Mouse (Mus musculus) thymus, adult 2 months (tissue): ENCODE results near the gene Smurf2.

ENCODE experiments used
- CTCF ChIP-seq: fragments of 200-500 bp; IDR thresholded peaks from 2 replicates; pipeline ENCODE4 v1.5.1; 2012; ENCODE audit warnings: mild to moderate bottlenecking, control low read depth, low read length, moderate library complexity, borderline replicate concordance; ENCODE audit not compliant: control insufficient read depth, poor library complexity, insufficient read depth; ENCODE audit errors: extremely low read depth
- POLR2A ChIP-seq: fragments of 200-500 bp; IDR thresholded peaks from 2 replicates; pipeline ENCODE4 v1.6.1; 2012; ENCODE audit warnings: mild to moderate bottlenecking, low read length, control low read depth, moderate library complexity; ENCODE audit not compliant: control insufficient read depth, poor library complexity, insufficient read depth; ENCODE audit errors: extremely low read depth

DNA sequence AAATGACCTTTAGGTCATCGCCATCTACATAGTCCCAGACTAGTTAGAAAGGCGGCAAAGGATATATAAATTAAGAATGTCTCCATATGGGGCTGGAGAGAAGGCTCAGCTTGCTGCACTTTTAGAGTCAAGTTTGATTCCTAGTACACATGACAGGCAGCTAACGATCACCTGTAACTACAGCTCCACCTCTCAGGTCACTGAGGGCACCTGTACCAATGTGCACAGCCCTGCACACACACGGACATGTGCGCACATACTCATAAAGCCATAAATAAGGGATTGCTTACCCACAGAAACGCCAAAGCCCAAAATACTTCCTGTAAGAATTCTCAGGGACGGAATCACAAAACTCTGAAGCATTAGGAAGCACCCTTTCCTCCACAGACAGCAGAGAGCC lies 92.4 kb downstream of the Smurf2 start:
- TF ChIP-seq POLR2A: no peak
- no peak for TF ChIP-seq CTCF
